Mouse (Mus musculus): Measurements from ENCODE around the gene Olig3.

- TF ChIP-seq GATA1 (IDR thresholded peaks at IDR 0.05; ENCODE audit: low read length), result no peak
- no peak for TF ChIP-seq TAL1 (IDR thresholded peaks at IDR 0.05; ENCODE audit: low read length)
Measured at GRCm38 (mm10) chr10:19361539-19362293, 5.4 kb downstream of the Olig3 start.

All from erythroblast, embryonic 14.5 days (primary cell).